Mouse (Mus musculus) neural tube, embryonic 13.5 days (tissue): ENCODE results near the gene Skap2. TPM values are rescaled to one million over a fixed set of nuclear protein-coding genes. Genes with fewer than 3 reads are reported as not detected.

Experiments
- ATAC-seq: fragments of 200-750 bp; cut with Nextera tagmentation; 2 replicates; pipeline ENCODE4 v1.8.0; 2017; ENCODE audit warnings: low read depth, mild to moderate bottlenecking, moderate TSS enrichment, moderate library complexity
- H3K27ac ChIP-seq: fragments of 300-500 bp; sonication (generic); replicated peaks from 2 replicates; pipeline ENCODE4 v1.5.1; 2015; ENCODE audit warnings: moderate library complexity, mild to moderate bottlenecking, inconsistent platforms
- H3K27me3 ChIP-seq: fragments of 300-500 bp; sonication (generic); 2 replicates; pipeline ENCODE4 v1.6.1; 2015; ENCODE audit warnings: mild to moderate bottlenecking, inconsistent platforms
- H3K36me3 ChIP-seq: fragments of 300-500 bp; sonication (generic); 2 replicates; pipeline ENCODE4 v1.6.1; 2015; ENCODE audit warnings: mild to moderate bottlenecking, inconsistent platforms
- H3K4me1 ChIP-seq: fragments of 300-500 bp; sonication (generic); replicated peaks from 2 replicates; pipeline ENCODE4 v1.6.1; 2015; ENCODE audit warnings: inconsistent platforms
- H3K4me2 ChIP-seq: fragments of 300-500 bp; sonication (generic); 2 replicates; pipeline ENCODE4 v1.6.1; 2015; ENCODE audit warnings: inconsistent platforms, mild to moderate bottlenecking, moderate library complexity
- H3K4me3 ChIP-seq: fragments of 300-500 bp; sonication (generic); 2 replicates; pipeline ENCODE4 v1.5.1; 2015; ENCODE audit warnings: mild to moderate bottlenecking, inconsistent platforms
- H3K9ac ChIP-seq: fragments of 300-500 bp; sonication (generic); 2 replicates; pipeline ENCODE4 v1.6.1; 2015; ENCODE audit warnings: moderate library complexity, mild to moderate bottlenecking, inconsistent platforms
- H3K9me3 ChIP-seq: fragments of 300-500 bp; sonication (generic); 2 replicates; pipeline ENCODE4 v1.6.1; 2016; ENCODE audit warnings: inconsistent platforms
- WGBS: fragments of 180-500 bp; shearing (Covaris S2); methylation state at CpG from one replicate; pipeline ENCODE4 v1.1.7; 2015; 5-methylcytosine and 5-hydroxymethylcytosine counted together
- polyA plus RNA-seq: library from polyadenylated mRNA; unstranded; fragments of >200 nt; fragmentation: Nextera tagmentation; extraction: Ambion mirVana; gene quantifications from 2 replicates; pipeline ENCODE4 v1.2.1, GENCODE M21; 2015

Skap2 gene
- polyA plus RNA-seq, 1 experiment from 2014 or later = 37.0 TPM

GRCm38 (mm10) chr6:51998409-51999156 lies 13.8 kb downstream of the Skap2 start:
- ATAC-seq = peak; percentile 79
- Histone ChIP-seq H3K36me3 (no peaks in the 10 kb centered on the region), H3K4me3 (no peak overlapping the region), H3K27me3 (no peaks in the 10 kb centered on the region), H3K9ac (no peak overlapping the region), H3K27ac (no peak overlapping the region; the same call in 1 of the 2 replicates), H3K4me1 (peaks cover 38% of the 10 kb centered on the region), H3K9me3 (no peaks in the 10 kb centered on the region), H3K4me2 (no peak overlapping the region)
- 25% methylated on average over 7 of the region's 7 CpGs for WGBS

- ATAC-seq = no peak
- Histone ChIP-seq H3K27ac (no peak overlapping the region), H3K4me1 (peaks cover 9% of the 10 kb centered on the region), H3K27me3 (no peaks in the 10 kb centered on the region), H3K4me3 (no peak overlapping the region), H3K4me2 (no peak overlapping the region), H3K36me3 (no peaks in the 10 kb centered on the region), H3K9me3 (no peaks in the 10 kb centered on the region), H3K9ac (no peak overlapping the region)
- 84% methylated on average over 2 of the region's 2 CpGs for WGBS
These were observed 24.4 kb downstream of the Skap2 start for GRCm38 (mm10) chr6:51987999-51988398.

GRCm38 (mm10) chr6:51977638-51978037 lies 34.7 kb downstream of the Skap2 start:
- 21% methylated on average over 3 of the region's 3 CpGs for WGBS
- H3K4me2 ChIP-seq = no peak overlapping the region
- no peak for ATAC-seq
- H3K27me3 ChIP-seq = no peaks in the 10 kb centered on the region
- peaks cover 21% of the 10 kb centered on the region for H3K4me1 ChIP-seq
- no peaks in the 10 kb centered on the region for H3K9me3 ChIP-seq
- H3K4me3 ChIP-seq = no peak overlapping the region
- H3K36me3 ChIP-seq = no peaks in the 10 kb centered on the region
- H3K9ac ChIP-seq = no peak overlapping the region
- H3K27ac ChIP-seq = no peak overlapping the region

- WGBS = 8% methylated on average over 4 of the region's 4 CpGs
- peak; percentile 87 for ATAC-seq
- no peak overlapping the region for H3K9ac ChIP-seq
These were observed 36.6 kb downstream of the Skap2 start for GRCm38 (mm10) chr6:51975751-51976150.

GRCm38 (mm10) chr6:51958992-51959391 lies 53.4 kb downstream of the Skap2 start:
- peaks cover 14% of the 10 kb centered on the region for H3K4me1 ChIP-seq
- no peak for ATAC-seq
- no peaks in the 10 kb centered on the region for H3K36me3 ChIP-seq
- H3K27ac ChIP-seq = no peak overlapping the region
- H3K27me3 ChIP-seq = no peaks in the 10 kb centered on the region
- H3K4me3 ChIP-seq = no peak overlapping the region
- H3K4me2 ChIP-seq = no peak overlapping the region
- H3K9ac ChIP-seq = no peak overlapping the region
- WGBS = 63% methylated on average over 4 of the region's 4 CpGs
- no peaks in the 10 kb centered on the region for H3K9me3 ChIP-seq

More at GRCm38 (mm10) chr6:51975751-51976150, 36.6 kb downstream of the Skap2 start:
- Histone ChIP-seq H3K4me3 (no peak overlapping the region), H3K4me1 (peaks cover 21% of the 10 kb centered on the region), H3K36me3 (no peaks in the 10 kb centered on the region), H3K27me3 (no peaks in the 10 kb centered on the region), H3K4me2 (no peak overlapping the region), H3K27ac (no peak overlapping the region), H3K9me3 (no peaks in the 10 kb centered on the region)

- peaks cover 11% of the 10 kb centered on the region for H3K4me1 ChIP-seq
These were observed 56.1 kb downstream of the Skap2 start for GRCm38 (mm10) chr6:51956048-51956792.

GRCm38 (mm10) chr6:51947661-51948060 lies 64.7 kb downstream of the Skap2 start:
- H3K27ac ChIP-seq = no peak overlapping the region
- no peak for ATAC-seq
- H3K27me3 ChIP-seq = no peaks in the 10 kb centered on the region

More at GRCm38 (mm10) chr6:51956048-51956792, 56.1 kb downstream of the Skap2 start:
- no peak overlapping the region for H3K9ac ChIP-seq
- H3K36me3 ChIP-seq = no peaks in the 10 kb centered on the region
- WGBS = 85% methylated on average over 4 of the region's 4 CpGs
- no peaks in the 10 kb centered on the region for H3K27me3 ChIP-seq
- no peak for ATAC-seq
- no peak overlapping the region for H3K27ac ChIP-seq
- H3K4me3 ChIP-seq = no peak overlapping the region
- no peak overlapping the region for H3K4me2 ChIP-seq
- no peaks in the 10 kb centered on the region for H3K9me3 ChIP-seq

GRCm38 (mm10) chr6:51944916-51945315 lies 67.4 kb downstream of the Skap2 start:
- Histone ChIP-seq H3K4me1 (peaks cover 11% of the 10 kb centered on the region; the same call in 1 of the 2 replicates), H3K4me2 (no peak overlapping the region), H3K9me3 (no peaks in the 10 kb centered on the region), H3K4me3 (no peak overlapping the region), H3K36me3 (no peaks in the 10 kb centered on the region), H3K9ac (no peak overlapping the region), H3K27ac (no peak overlapping the region), H3K27me3 (no peaks in the 10 kb centered on the region)
- no peak for ATAC-seq
- 67% methylated on average over 2 of the region's 2 CpGs for whole genome bisulfite sequencing

More at GRCm38 (mm10) chr6:51947661-51948060, 64.7 kb downstream of the Skap2 start:
- H3K4me1 ChIP-seq = peaks cover 11% of the 10 kb centered on the region; the same call in 1 of the 2 replicates
- H3K36me3 ChIP-seq = no peaks in the 10 kb centered on the region
- no peaks in the 10 kb centered on the region for H3K9me3 ChIP-seq
- H3K9ac ChIP-seq = no peak overlapping the region
- H3K4me3 ChIP-seq = no peak overlapping the region
- H3K4me2 ChIP-seq = no peak overlapping the region

- Histone ChIP-seq H3K9ac (no peak overlapping the region), H3K4me1 (peaks cover 12% of the 10 kb centered on the region), H3K27ac (no peak overlapping the region), H3K27me3 (no peaks in the 10 kb centered on the region), H3K36me3 (no peaks in the 10 kb centered on the region), H3K9me3 (no peaks in the 10 kb centered on the region), H3K4me3 (no peak overlapping the region), H3K4me2 (no peak overlapping the region)
- no peak for ATAC-seq
- 52% methylated on average over 4 of the region's 4 CpGs for WGBS
These were observed 78.4 kb downstream of the Skap2 start for GRCm38 (mm10) chr6:51933998-51934397.

- peak overlapping the region; percentile 42; the same call in 1 of the 2 replicates for H3K27ac ChIP-seq
- ATAC-seq = no peak
- no peak overlapping the region for H3K4me3 ChIP-seq
- H3K27me3 ChIP-seq = no peaks in the 10 kb centered on the region
- no peaks in the 10 kb centered on the region for H3K36me3 ChIP-seq
- H3K4me1 ChIP-seq = peaks cover 12% of the 10 kb centered on the region
- 36% methylated on average over 3 of the region's 3 CpGs for WGBS
- no peak overlapping the region for H3K9ac ChIP-seq
- H3K9me3 ChIP-seq = no peaks in the 10 kb centered on the region
- no peak overlapping the region for H3K4me2 ChIP-seq
These were observed 79.2 kb downstream of the Skap2 start for GRCm38 (mm10) chr6:51933034-51933611.

GRCm38 (mm10) chr6:51927101-51927500 lies 85.2 kb downstream of the Skap2 start:
- H3K9me3 ChIP-seq = no peaks in the 10 kb centered on the region
- H3K4me1 ChIP-seq = no peaks in the 10 kb centered on the region
- no peak overlapping the region for H3K9ac ChIP-seq
- no peaks in the 10 kb centered on the region for H3K27me3 ChIP-seq
- H3K27ac ChIP-seq = no peak overlapping the region
- no peak overlapping the region for H3K4me2 ChIP-seq
- no peak for ATAC-seq
- H3K36me3 ChIP-seq = no peaks in the 10 kb centered on the region
- 72% methylated on average over 3 of the region's 3 CpGs for WGBS
- no peak overlapping the region for H3K4me3 ChIP-seq

GRCm38 (mm10) chr6:51921831-51922230 lies 90.5 kb downstream of the Skap2 start:
- Histone ChIP-seq H3K4me1 (no peaks in the 10 kb centered on the region), H3K27ac (no peak overlapping the region), H3K4me3 (no peak overlapping the region), H3K36me3 (no peaks in the 10 kb centered on the region), H3K4me2 (no peak overlapping the region), H3K9me3 (no peaks in the 10 kb centered on the region), H3K9ac (no peak overlapping the region), H3K27me3 (no peaks in the 10 kb centered on the region)
- ATAC-seq = no peak
- WGBS = 88% methylated on average over 4 of the region's 4 CpGs
